Mouse (Mus musculus) limb, embryonic 12.5 days (tissue): ENCODE measurements at regions not wholly inside any gene's neighbourhood (a gene's known extent, or its start where the extent isn't known, plus 50 kb on each side); places are given as distances from the start of the nearest gene placed in this dataset.
A peak's percentile ranks its signal among the peaks of the same experiment; 100 is the strongest.

Source experiments
- ATAC-seq: fragments of 200-750 bp; cut with Nextera tagmentation; 2 replicates; pipeline ENCODE4 v1.8.0; 2017; ENCODE audit warnings: low read depth, moderate TSS enrichment; ENCODE audit not compliant: insufficient number of reproducible peaks, insufficient read depth, low FRiP score, low TSS enrichment
- H3K27ac ChIP-seq: fragments of 300-500 bp; sonication (generic); 2 replicates; pipeline ENCODE4 v1.5.1; 2016; ENCODE audit warnings: mild to moderate bottlenecking, moderate library complexity
- H3K27me3 ChIP-seq: fragments of 300-500 bp; sonication (generic); 2 replicates; pipeline ENCODE4 v1.6.1; 2016; ENCODE audit warnings: mild to moderate bottlenecking, moderate library complexity
- H3K36me3 ChIP-seq: fragments of 300-500 bp; sonication (generic); 2 replicates; pipeline ENCODE4 v1.6.1; 2016; ENCODE audit warnings: mild to moderate bottlenecking, moderate library complexity
- H3K4me1 ChIP-seq: fragments of 300-500 bp; sonication (generic); replicated peaks from 2 replicates; pipeline ENCODE4 v1.6.1; 2016
- H3K4me2 ChIP-seq: fragments of 300-500 bp; sonication (generic); 2 replicates; pipeline ENCODE4 v1.6.1; 2016; ENCODE audit warnings: mild to moderate bottlenecking, moderate library complexity
- H3K4me3 ChIP-seq: fragments of 300-500 bp; sonication (generic); replicated peaks from 2 replicates; pipeline ENCODE4 v1.5.1; 2016; ENCODE audit warnings: mild to moderate bottlenecking
- H3K9ac ChIP-seq: fragments of 300-500 bp; sonication (generic); replicated peaks from 2 replicates; pipeline ENCODE4 v1.6.1; 2016; ENCODE audit warnings: mild to moderate bottlenecking, moderate library complexity
- H3K9me3 ChIP-seq: fragments of 300-500 bp; sonication (generic); 2 replicates; pipeline ENCODE4 v1.6.1; 2016; ENCODE audit warnings: mild to moderate bottlenecking, moderate library complexity
- WGBS: fragments of 180-500 bp; shearing (Covaris S2); methylation state at CpG from one replicate; pipeline ENCODE4 v1.1.7; 2016; 5-methylcytosine and 5-hydroxymethylcytosine counted together

DNA sequence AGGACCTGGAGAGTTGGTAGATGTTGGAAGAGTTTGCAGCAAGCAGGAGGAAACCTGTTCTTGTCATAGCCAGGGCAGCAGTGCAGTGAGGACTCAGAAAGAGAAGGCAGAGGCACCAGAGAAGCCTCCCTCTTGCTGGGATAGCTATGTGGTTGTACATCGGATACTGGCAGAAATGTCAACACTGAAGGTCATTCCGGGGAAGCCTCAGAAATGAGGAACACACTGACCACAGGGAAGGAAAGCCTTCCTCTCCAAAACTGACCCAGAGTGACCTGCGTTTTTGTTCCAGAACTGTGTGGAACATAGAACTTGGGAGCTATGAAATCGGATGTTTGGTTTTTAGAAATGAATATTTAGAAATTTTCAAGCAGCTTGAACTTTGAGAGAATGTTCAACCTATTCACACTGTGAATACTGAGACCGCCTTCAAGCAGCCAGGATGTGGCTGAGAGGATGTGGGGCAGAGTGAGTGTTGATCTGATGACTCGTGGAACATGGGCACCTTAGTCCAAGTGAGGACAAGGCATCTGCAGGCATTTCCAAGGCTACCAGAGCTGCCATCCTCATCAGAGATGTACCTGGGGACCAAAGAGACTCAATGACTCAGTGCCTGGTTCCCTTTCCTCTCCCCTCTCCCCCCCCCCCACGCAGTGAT lies 85.3 kb upstream of the S1pr3 start:
- H3K4me2 ChIP-seq: no peak overlapping the region
- ATAC-seq: no peak
- no peaks in the 10 kb centered on the region for H3K27me3 ChIP-seq
- no peak overlapping the region for H3K4me3 ChIP-seq
- H3K27ac ChIP-seq: no peak overlapping the region
- no peaks in the 10 kb centered on the region for H3K36me3 ChIP-seq
- WGBS: 87% methylated on average over 7 of the region's 7 CpGs
- peaks cover 39% of the 10 kb centered on the region for H3K4me1 ChIP-seq
- H3K9ac ChIP-seq: no peak overlapping the region
- no peaks in the 10 kb centered on the region for H3K9me3 ChIP-seq

GRCm38 (mm10) chr13:51324714-51325113 lies 83.7 kb upstream of the S1pr3 start:
- H3K27ac ChIP-seq: peak overlapping the region; percentile 64; the same call in 1 of the 2 replicates
- no peak overlapping the region for H3K4me3 ChIP-seq
- peaks cover 47% of the 10 kb centered on the region for H3K4me1 ChIP-seq
- 61% methylated on average over 5 of the region's 5 CpGs for WGBS
- H3K27me3 ChIP-seq: no peaks in the 10 kb centered on the region
- H3K4me2 ChIP-seq: no peak overlapping the region
- H3K36me3 ChIP-seq: no peaks in the 10 kb centered on the region
- no peaks in the 10 kb centered on the region for H3K9me3 ChIP-seq
- H3K9ac ChIP-seq: no peak overlapping the region
- ATAC-seq: no peak

DNA sequence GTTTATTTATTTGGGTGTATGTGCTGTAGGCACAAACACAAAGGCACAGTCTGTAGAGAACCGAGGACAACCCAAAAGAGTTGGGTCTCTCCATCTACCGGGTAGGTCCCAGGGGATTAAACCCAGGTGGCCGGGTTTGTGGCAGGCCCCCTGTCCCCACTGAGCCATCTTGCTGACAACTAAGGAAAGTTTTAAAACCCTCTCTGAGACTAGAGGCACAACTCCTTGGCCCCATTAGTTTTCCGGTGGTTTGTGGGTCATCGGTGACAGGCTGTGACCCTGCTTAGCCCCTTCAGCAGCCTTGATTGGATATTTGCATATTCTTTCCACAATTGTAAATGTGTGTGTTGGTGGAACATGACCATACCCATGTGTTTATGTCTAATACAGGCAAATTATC lies 83.1 kb upstream of the S1pr3 start:
- ATAC-seq: no peak
- Histone ChIP-seq H3K9me3 (no peaks in the 10 kb centered on the region), H3K4me3 (no peak overlapping the region), H3K4me2 (no peak overlapping the region), H3K27ac (peak overlapping the region; percentile 64; the same call in 1 of the 2 replicates), H3K27me3 (no peaks in the 10 kb centered on the region), H3K36me3 (no peaks in the 10 kb centered on the region), H3K4me1 (peaks cover 46% of the 10 kb centered on the region), H3K9ac (no peak overlapping the region)
- 72% methylated on average over 5 of the region's 5 CpGs for WGBS

DNA sequence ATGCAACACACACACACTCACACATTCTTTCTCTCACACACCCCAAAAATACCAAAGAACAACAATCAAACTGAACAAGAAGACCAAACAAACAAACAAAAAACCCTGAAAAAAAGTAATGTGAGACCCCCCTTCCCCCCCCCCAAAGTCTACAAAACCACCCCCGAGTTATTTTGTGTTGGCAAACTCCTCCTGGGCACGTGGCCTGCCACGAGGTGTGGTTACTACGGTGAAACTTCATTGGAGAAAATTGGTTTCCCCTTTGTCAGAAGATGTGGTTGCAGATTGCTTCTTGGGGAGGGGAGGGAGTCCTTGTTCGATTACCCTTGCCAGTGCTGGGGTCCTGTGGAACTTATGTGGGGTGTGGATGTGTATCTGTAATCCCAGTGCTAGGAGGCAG lies 82.3 kb upstream of the S1pr3 start:
- Histone ChIP-seq H3K4me2 (no peak overlapping the region), H3K9ac (no peak overlapping the region), H3K36me3 (no peaks in the 10 kb centered on the region), H3K4me3 (no peak overlapping the region), H3K9me3 (no peaks in the 10 kb centered on the region), H3K4me1 (peaks cover 50% of the 10 kb centered on the region), H3K27ac (no peak overlapping the region), H3K27me3 (no peaks in the 10 kb centered on the region)
- WGBS: 56% methylated on average over 5 of the region's 5 CpGs
- no peak for ATAC-seq

- 45% methylated on average over 15 of the region's 15 CpGs for WGBS
- H3K4me1 ChIP-seq: peaks cover 65% of the 10 kb centered on the region
Observed at GRCm38 (mm10) chr13:51328131-51328970, 80.1 kb upstream of the S1pr3 start.

DNA sequence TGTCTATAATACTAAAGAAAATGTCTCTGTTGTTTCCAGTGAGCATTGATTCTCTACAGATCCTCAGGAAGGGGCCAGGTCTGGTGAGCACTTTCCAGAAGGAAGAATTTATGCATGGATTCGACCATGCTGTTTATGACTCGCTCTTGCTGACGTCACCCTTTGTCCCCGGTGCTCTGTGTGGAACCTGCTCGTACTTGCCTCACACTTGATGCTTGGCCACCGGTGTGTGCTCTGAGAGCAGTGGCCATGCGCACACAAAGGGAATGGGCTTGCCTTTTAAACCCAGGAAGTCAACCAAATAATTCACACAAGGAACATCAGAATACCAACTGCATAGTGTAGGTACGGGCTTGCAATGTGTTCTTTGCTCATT lies 79.5 kb upstream of the S1pr3 start:
- peaks cover 59% of the 10 kb centered on the region for H3K4me1 ChIP-seq
- ATAC-seq: no peak
- H3K36me3 ChIP-seq: no peaks in the 10 kb centered on the region
- no peak overlapping the region for H3K9ac ChIP-seq
- peak overlapping the region; percentile 77; the same call in 1 of the 2 replicates for H3K27ac ChIP-seq
- no peak overlapping the region for H3K4me3 ChIP-seq
- WGBS: 58% methylated on average over 8 of the region's 8 CpGs
- no peaks in the 10 kb centered on the region for H3K9me3 ChIP-seq
- no peak overlapping the region for H3K4me2 ChIP-seq
- H3K27me3 ChIP-seq: no peaks in the 10 kb centered on the region

More at GRCm38 (mm10) chr13:51328131-51328970, 80.1 kb upstream of the S1pr3 start:
- Histone ChIP-seq H3K4me2 (no peak overlapping the region), H3K27ac (peak overlapping the region; percentile 77), H3K4me3 (no peak overlapping the region), H3K9me3 (no peaks in the 10 kb centered on the region), H3K9ac (no peak overlapping the region), H3K36me3 (no peaks in the 10 kb centered on the region), H3K27me3 (no peaks in the 10 kb centered on the region)
- ATAC-seq: peak; percentile 57

DNA sequence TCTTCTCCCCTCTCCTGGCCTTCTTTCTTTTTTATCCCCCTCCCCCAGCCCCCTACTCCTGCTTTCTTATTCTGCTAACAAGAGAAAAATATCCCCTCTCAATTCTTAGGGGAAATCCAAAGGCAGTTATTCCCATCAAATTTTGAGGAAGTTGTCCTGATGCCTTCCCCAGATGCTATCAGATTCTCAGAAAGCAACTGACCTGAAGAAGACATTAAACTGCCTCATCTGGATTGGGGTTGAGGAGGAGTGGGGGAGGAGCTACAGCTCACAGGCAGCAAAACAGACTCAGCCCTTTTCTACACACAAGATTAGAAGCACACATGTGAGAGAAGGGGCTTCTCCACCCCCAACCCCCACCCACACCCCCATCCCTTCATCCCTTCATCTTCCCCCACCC lies 78.7 kb upstream of the S1pr3 start:
- H3K4me3 ChIP-seq: no peak overlapping the region
- ATAC-seq: no peak
- no peak overlapping the region for H3K9ac ChIP-seq
- H3K4me2 ChIP-seq: no peak overlapping the region
- no peaks in the 10 kb centered on the region for H3K27me3 ChIP-seq
- no peaks in the 10 kb centered on the region for H3K9me3 ChIP-seq
- peaks cover 55% of the 10 kb centered on the region for H3K4me1 ChIP-seq
- no peaks in the 10 kb centered on the region for H3K36me3 ChIP-seq
- H3K27ac ChIP-seq: peak overlapping the region; percentile 77; the same call in 1 of the 2 replicates

GRCm38 (mm10) chr13:51332271-51332670 lies 76.2 kb upstream of the S1pr3 start:
- H3K4me2 ChIP-seq: no peak overlapping the region
- H3K27ac ChIP-seq: peak overlapping the region; percentile 67
- H3K4me1 ChIP-seq: peaks cover 41% of the 10 kb centered on the region
- no peak for ATAC-seq
- H3K9ac ChIP-seq: no peak overlapping the region
- no peak overlapping the region for H3K4me3 ChIP-seq
- no peaks in the 10 kb centered on the region for H3K9me3 ChIP-seq
- 60% methylated on average over 7 of the region's 7 CpGs for WGBS
- no peaks in the 10 kb centered on the region for H3K36me3 ChIP-seq
- no peaks in the 10 kb centered on the region for H3K27me3 ChIP-seq

DNA sequence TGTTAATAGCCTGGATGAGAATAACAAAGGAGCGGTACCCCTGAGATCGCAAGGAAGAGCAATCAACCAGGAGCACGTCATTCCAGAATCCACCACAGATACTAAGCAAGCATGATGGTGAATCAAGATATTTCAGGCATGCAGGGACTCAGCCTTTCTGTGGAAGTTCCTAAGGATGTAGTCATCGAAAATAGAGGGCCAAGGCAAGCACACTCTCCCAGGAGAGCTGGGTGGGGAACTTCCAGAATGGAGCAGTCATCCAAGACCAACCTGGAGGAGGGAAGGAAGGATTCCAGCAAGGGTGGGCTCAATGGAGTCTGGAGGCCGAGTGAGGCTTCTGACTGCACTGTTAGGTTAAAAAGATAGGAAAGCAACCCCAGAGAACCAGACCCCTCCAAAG lies 75.0 kb upstream of the S1pr3 start:
- WGBS: 95% methylated on average over 5 of the region's 5 CpGs

GRCm38 (mm10) chr13:51336726-51337125 lies 71.7 kb upstream of the S1pr3 start:
- Histone ChIP-seq H3K4me3 (no peak overlapping the region), H3K9ac (no peak overlapping the region), H3K9me3 (peaks cover 5% of the 10 kb centered on the region; the same call in 1 of the 2 replicates), H3K27me3 (no peaks in the 10 kb centered on the region), H3K36me3 (no peaks in the 10 kb centered on the region), H3K4me1 (peaks cover 11% of the 10 kb centered on the region), H3K4me2 (no peak overlapping the region), H3K27ac (no peak overlapping the region)
- WGBS: 77% methylated on average over 5 of the region's 5 CpGs
- ATAC-seq: no peak

More for the DNA sequence above, 75.0 kb upstream of the S1pr3 start:
- ATAC-seq: no peak
- Histone ChIP-seq H3K27me3 (no peaks in the 10 kb centered on the region), H3K9ac (no peak overlapping the region), H3K4me2 (no peak overlapping the region), H3K9me3 (no peaks in the 10 kb centered on the region), H3K27ac (no peak overlapping the region), H3K4me1 (peaks cover 33% of the 10 kb centered on the region), H3K36me3 (no peaks in the 10 kb centered on the region), H3K4me3 (no peak overlapping the region)

GRCm38 (mm10) chr13:51337931-51338330 lies 70.5 kb upstream of the S1pr3 start:
- Histone ChIP-seq H3K9me3 (peaks cover 5% of the 10 kb centered on the region; the same call in 1 of the 2 replicates), H3K4me3 (no peak overlapping the region), H3K27ac (no peak overlapping the region), H3K9ac (no peak overlapping the region), H3K27me3 (no peaks in the 10 kb centered on the region), H3K4me1 (peaks cover 2% of the 10 kb centered on the region), H3K4me2 (no peak overlapping the region), H3K36me3 (no peaks in the 10 kb centered on the region)
- no peak for ATAC-seq
- WGBS: 94% methylated on average over 16 of the region's 16 CpGs
